Mouse (Mus musculus) hindbrain, embryonic 14.5 days (tissue): Measurements from ENCODE around the gene Pfkm. TPM values are rescaled to one million over a fixed set of nuclear protein-coding genes. Genes with fewer than 3 reads are reported as not detected.

ENCODE experiments used
- ATAC-seq: fragments of 200-750 bp; cut with Nextera tagmentation; 2 replicates; pipeline ENCODE4 v1.8.0; 2017; ENCODE audit warnings: moderate number of reproducible peaks, mild to moderate bottlenecking, moderate TSS enrichment, moderate library complexity; ENCODE audit not compliant: low FRiP score
- DNase-seq: peaks from one replicate; pipeline ENCODE4 v3.0.0-alpha.2; 2015; ENCODE audit warnings: low spot score
- H3K27ac ChIP-seq: fragments of 300-500 bp; sonication (generic); 2 replicates; pipeline ENCODE4 v1.5.1; 2014; ENCODE audit warnings: mild to moderate bottlenecking, moderate library complexity
- H3K27me3 ChIP-seq: fragments of 300-500 bp; sonication (generic); 2 replicates; pipeline ENCODE4 v1.6.1; 2014; ENCODE audit warnings: mild to moderate bottlenecking, low read length, mixed read lengths; ENCODE audit not compliant: control insufficient read depth, insufficient read depth
- H3K36me3 ChIP-seq: fragments of 300-500 bp; sonication (generic); replicated peaks from 2 replicates; pipeline ENCODE4 v1.6.1; 2014; ENCODE audit not compliant: control insufficient read depth, insufficient read depth
- H3K4me1 ChIP-seq: fragments of 300-500 bp; sonication (generic); replicated peaks from 2 replicates; pipeline ENCODE4 v1.6.1; 2014; ENCODE audit warnings: antibody characterized with exemption, low read length, mixed read lengths; ENCODE audit not compliant: control insufficient read depth, insufficient read depth
- H3K4me2 ChIP-seq: fragments of 300-500 bp; sonication (generic); replicated peaks from 2 replicates; pipeline ENCODE4 v1.6.1; 2014; ENCODE audit warnings: mild to moderate bottlenecking, moderate library complexity
- H3K4me3 ChIP-seq: fragments of 300-500 bp; sonication (generic); replicated peaks from 2 replicates; pipeline ENCODE4 v1.5.1; 2014; ENCODE audit warnings: mild to moderate bottlenecking, low read length
- H3K9ac ChIP-seq: fragments of 300-500 bp; sonication (generic); 2 replicates; pipeline ENCODE4 v1.6.1; 2014
- H3K9me3 ChIP-seq: fragments of 300-500 bp; sonication (generic); 2 replicates; pipeline ENCODE4 v1.6.1; 2016; ENCODE audit warnings: low read length; ENCODE audit not compliant: control insufficient read depth
- WGBS: fragments of 180-500 bp; shearing (Covaris S2); extraction: QIAGEN DNeasy Blood & Tissue Kit; methylation state at CpG from one replicate; pipeline ENCODE4 v1.1.7; 2014; 5-methylcytosine and 5-hydroxymethylcytosine counted together
- polyA plus RNA-seq: library from polyadenylated mRNA; unstranded; fragments of >200 nt; fragmentation: Nextera tagmentation; extraction: Ambion mirVana; gene quantifications from 2 replicates; pipeline ENCODE4 v1.2.1, GENCODE M21; 2014

Gene Pfkm
- polyA plus RNA-seq, 1 experiment from 2014 or later = 77.6 TPM

- Histone ChIP-seq H3K36me3 (no peaks in the 10 kb centered on the region), H3K27me3 (no peaks in the 10 kb centered on the region), H3K9ac (peak within 1 kb of the TSS; percentile 90), H3K27ac (peak within 1 kb of the TSS; percentile 92), H3K4me3 (peak within 1 kb of the TSS; percentile 92), H3K4me2 (peak within 1 kb of the TSS; percentile 81), H3K9me3 (no peaks in the 10 kb centered on the region), H3K4me1 (peaks cover 13% of the 10 kb centered on the region)
- under 1% methylated on average over 45 of the region's 58 CpGs for WGBS
- DNase-seq = peak; percentile 84
- ATAC-seq = peak; percentile 93
Measured at GRCm38 (mm10) chr15:98093121-98094011, 977 bp downstream of the Pfkm start, which contains the start of gene Senp1. Gene Senp1 (minus strand): TSS chr15:98093744.

GRCm38 (mm10) chr15:98094905-98095304 is 2.5 kb downstream of the Pfkm start:
- H3K27me3 ChIP-seq = no peaks in the 10 kb centered on the region
- H3K4me2 ChIP-seq = no peak overlapping the region
- H3K36me3 ChIP-seq = no peaks in the 10 kb centered on the region
- no peaks in the 10 kb centered on the region for H3K9me3 ChIP-seq
- ATAC-seq (no peak), DNase-seq (no peak)
- H3K4me1 ChIP-seq = peaks cover 13% of the 10 kb centered on the region
- WGBS = 90% methylated on average over 12 of the region's 12 CpGs
- H3K4me3 ChIP-seq = no peak overlapping the region
- no peak overlapping the region for H3K9ac ChIP-seq
- H3K27ac ChIP-seq = no peak overlapping the region

- Histone ChIP-seq H3K27ac (no peak overlapping the region), H3K4me3 (no peak overlapping the region), H3K9ac (no peak overlapping the region), H3K4me1 (peaks cover 11% of the 10 kb centered on the region), H3K9me3 (no peaks in the 10 kb centered on the region), H3K4me2 (no peak overlapping the region), H3K36me3 (no peaks in the 10 kb centered on the region), H3K27me3 (no peaks in the 10 kb centered on the region)
- WGBS = 52% methylated on average over 3 of the region's 3 CpGs
- DNase-seq (no peak), ATAC-seq (no peak)
Measured at GRCm38 (mm10) chr15:98096957-98097356, 4.6 kb downstream of the Pfkm start.

GRCm38 (mm10) chr15:98098519-98098918 is 6.1 kb downstream of the Pfkm start:
- Histone ChIP-seq H3K27ac (no peak overlapping the region), H3K4me1 (peaks cover 6% of the 10 kb centered on the region), H3K4me2 (no peak overlapping the region), H3K36me3 (no peaks in the 10 kb centered on the region), H3K9me3 (no peaks in the 10 kb centered on the region), H3K4me3 (no peak overlapping the region), H3K9ac (no peak overlapping the region), H3K27me3 (no peaks in the 10 kb centered on the region)
- 93% methylated on average over 9 of the region's 9 CpGs for WGBS
- ATAC-seq (no peak), DNase-seq (no peak)

GRCm38 (mm10) chr15:98102401-98102800 is 10.0 kb downstream of the Pfkm start:
- H3K27ac ChIP-seq = no peak overlapping the region
- DNase-seq (no peak), ATAC-seq (no peak)
- WGBS = 92% methylated on average over 6 of the region's 6 CpGs
- no peaks in the 10 kb centered on the region for H3K36me3 ChIP-seq
- H3K4me1 ChIP-seq = no peaks in the 10 kb centered on the region
- no peak overlapping the region for H3K4me3 ChIP-seq
- H3K4me2 ChIP-seq = no peak overlapping the region
- H3K9me3 ChIP-seq = no peaks in the 10 kb centered on the region
- H3K27me3 ChIP-seq = no peaks in the 10 kb centered on the region
- H3K9ac ChIP-seq = no peak overlapping the region

DNA sequence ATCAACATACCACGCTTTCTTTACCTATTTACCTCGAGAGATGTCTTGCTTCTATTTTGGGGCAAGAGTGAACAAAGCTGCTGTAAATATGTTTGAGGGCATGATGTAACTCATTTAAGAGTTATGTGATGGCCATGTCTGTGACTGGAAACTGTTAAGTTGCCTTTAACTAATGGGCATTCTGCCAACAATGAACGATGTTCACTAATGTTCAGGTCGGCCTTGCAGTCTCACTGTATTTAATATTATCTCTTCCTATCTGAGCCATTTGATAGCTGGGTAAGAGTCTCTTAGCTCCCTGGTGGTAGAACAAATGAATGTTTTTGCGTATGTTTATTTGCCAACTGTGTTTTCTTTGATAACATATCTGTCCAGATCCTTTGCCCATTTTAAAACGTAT is 14.1 kb downstream of the Pfkm start:
- Histone ChIP-seq H3K4me3 (no peak overlapping the region), H3K27me3 (no peaks in the 10 kb centered on the region), H3K36me3 (no peaks in the 10 kb centered on the region), H3K9ac (no peak overlapping the region), H3K4me2 (no peak overlapping the region), H3K4me1 (peaks cover 19% of the 10 kb centered on the region), H3K9me3 (no peaks in the 10 kb centered on the region), H3K27ac (no peak overlapping the region)
- ATAC-seq (no peak), DNase-seq (no peak)
- WGBS = 84% methylated on average over 6 of the region's 6 CpGs

DNA sequence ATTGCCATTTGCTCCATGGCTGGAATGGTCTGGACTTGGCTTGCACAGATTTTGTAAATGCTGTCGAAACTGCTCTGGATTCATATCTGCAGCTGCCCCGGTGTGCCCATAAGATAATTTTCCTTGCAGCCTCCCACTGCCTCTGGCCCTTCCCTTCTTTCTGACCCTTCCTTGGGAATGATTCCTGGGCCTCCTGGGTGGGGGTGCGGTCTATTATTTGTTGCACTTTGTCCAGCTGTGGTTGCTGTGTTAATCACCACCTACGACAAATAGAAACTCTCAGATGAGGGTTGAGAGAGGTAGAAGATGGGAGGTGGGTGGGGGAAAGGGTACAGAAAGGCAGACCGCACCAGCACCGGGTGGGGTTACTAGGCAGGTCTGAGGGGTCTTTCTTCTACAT is 14.8 kb downstream of the Pfkm start:
- peaks cover 19% of the 10 kb centered on the region for H3K4me1 ChIP-seq
- no peak overlapping the region for H3K27ac ChIP-seq
- no peaks in the 10 kb centered on the region for H3K27me3 ChIP-seq
- no peak overlapping the region for H3K9ac ChIP-seq
- H3K4me3 ChIP-seq = no peak overlapping the region; the same call in 1 of the 2 replicates
- H3K36me3 ChIP-seq = peaks cover 3% of the 10 kb centered on the region; the same call in 1 of the 2 replicates
- H3K4me2 ChIP-seq = no peak overlapping the region
- no peak for ATAC-seq
- no peaks in the 10 kb centered on the region for H3K9me3 ChIP-seq
- 84% methylated on average over 6 of the region's 6 CpGs for WGBS
- DNase-seq = no peak

DNA sequence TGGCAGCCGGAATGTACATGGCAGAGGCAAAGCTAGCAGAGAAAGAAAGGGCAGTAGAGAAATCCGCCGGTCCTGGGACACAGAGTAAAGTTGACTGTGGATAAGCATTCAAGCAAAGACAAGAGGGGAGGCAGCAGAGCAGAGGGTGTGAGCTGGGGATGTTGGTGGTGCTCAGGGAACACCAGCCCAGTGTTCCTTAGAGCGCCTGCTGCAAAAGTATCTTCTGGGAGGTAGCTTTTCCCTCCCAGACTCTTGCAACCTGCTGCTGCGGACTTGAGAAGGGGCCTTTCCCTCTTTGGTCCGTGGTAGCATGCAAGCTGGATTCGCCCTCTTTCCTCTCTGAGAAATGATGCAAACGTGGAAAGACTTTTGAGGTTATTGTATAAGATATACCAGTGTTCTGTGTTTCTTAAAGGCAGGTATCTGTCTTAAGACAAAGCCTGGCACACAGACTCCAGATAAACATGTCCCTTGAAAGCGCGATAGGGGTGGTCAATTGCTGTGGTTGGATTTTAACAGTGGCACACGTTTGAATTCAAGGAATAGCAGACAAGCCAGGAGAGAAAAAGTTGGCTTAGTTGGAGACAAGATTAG is 15.4 kb downstream of the Pfkm start:
- H3K9me3 ChIP-seq = no peaks in the 10 kb centered on the region
- WGBS = 39% methylated on average over 11 of the region's 11 CpGs
- no peaks in the 10 kb centered on the region for H3K27me3 ChIP-seq
- ATAC-seq = 0 out of 2 replicates have a peak, but pooled peaks have one; percentile 10
- H3K27ac ChIP-seq = peak overlapping the region; percentile 86
- DNase-seq = no peak
- H3K4me2 ChIP-seq = peak overlapping the region; percentile 70
- peak overlapping the region; percentile 74 for H3K9ac ChIP-seq
- H3K4me3 ChIP-seq = peak overlapping the region; percentile 63
- H3K4me1 ChIP-seq = peaks cover 19% of the 10 kb centered on the region
- peaks cover 8% of the 10 kb centered on the region; the same call in 1 of the 2 replicates for H3K36me3 ChIP-seq

DNA sequence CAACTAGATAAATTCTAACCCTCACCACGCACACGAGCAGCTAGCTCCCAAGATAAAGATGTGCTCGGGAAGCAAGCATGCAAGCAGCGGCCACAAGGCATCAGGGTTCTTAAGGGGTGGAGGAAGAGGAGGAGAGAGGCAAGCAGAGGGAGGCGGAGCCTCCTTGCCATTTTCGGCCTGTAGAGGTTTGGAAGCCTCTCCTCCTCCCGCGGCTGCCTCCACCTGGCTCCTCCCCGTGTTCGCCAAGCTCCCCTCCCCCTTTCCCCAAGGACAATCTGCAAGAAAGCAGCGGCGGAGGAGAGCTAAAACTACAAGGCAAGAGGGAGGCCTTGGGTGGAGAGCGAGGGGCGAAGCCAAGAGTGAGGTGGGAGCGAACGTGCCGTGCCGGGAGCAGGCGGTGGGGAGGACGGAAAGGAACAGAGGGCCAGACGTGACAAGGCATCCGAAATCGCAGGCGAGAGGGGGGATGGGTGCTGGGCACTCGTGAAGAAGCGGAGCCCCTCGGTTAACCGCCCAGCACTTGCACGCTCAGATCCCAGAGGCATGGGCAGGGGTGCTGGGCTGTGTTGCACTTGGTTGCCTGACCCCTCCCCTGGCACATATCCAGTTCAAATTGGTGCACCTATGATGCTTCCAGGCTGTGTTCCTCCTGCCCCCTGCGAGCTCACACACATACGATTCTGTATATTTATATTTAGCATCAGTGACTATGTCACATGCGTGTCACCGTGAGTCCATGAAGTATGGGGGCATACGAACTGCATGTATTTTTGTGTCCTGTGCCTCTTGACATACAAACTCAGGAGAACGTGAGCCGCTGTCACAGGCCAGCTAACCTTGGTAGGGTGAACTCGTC is 16.1 kb downstream of the Pfkm start:
- peak overlapping the region; percentile 63 for H3K4me3 ChIP-seq
- no peaks in the 10 kb centered on the region for H3K9me3 ChIP-seq
- H3K27me3 ChIP-seq = no peaks in the 10 kb centered on the region
- peak overlapping the region; percentile 70 for H3K4me2 ChIP-seq
- H3K27ac ChIP-seq = peak overlapping the region; percentile 86
- peaks cover 19% of the 10 kb centered on the region for H3K4me1 ChIP-seq
- ATAC-seq = peak; percentile 94
- DNase-seq = peak; percentile 78
- H3K9ac ChIP-seq = peak overlapping the region; percentile 74
- H3K36me3 ChIP-seq = peaks cover 14% of the 10 kb centered on the region; the same call in 1 of the 2 replicates
- 4% methylated on average over 34 of the region's 37 CpGs for WGBS
